Mouse (Mus musculus) effector memory CD4-positive, alpha-beta T cell, adult 7 months (primary cell): ENCODE measurements around the gene Serpinb9e. TPM values are rescaled to one million over a fixed set of nuclear protein-coding genes. Genes with fewer than 3 reads are reported as not detected.

Experiments
- polyA plus RNA-seq: library from polyadenylated mRNA; unstranded; fragments of 100-300 nt; shearing (Covaris generic); gene quantifications from one replicate; pipeline ENCODE4 v1.2.1, GENCODE M21; 2017

Gene Serpinb9e
- polyA plus RNA-seq = not detected

DNA sequence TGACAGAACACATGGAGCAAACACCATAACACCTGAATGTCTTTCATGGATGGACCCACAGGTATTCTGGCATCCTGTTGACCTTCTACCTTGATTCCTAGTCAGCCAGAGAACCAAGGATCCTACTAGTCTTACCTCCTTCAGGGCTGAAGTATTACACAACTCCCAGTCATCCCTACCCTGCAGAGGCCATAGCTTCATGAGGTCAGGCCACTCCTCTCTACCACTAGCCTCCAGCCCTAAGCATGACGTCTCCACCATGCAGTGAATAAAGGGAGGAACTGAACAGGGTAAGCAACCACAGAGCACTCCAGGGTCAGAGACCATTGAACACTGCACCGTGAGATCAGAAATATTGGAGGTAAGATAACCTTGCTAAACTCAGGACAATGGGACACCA is at the start of gene Serpinb9e:
TSS of gene Serpinb9e (plus strand) at position 301 of the 400 bp plus-strand sequence.

Other genes starting within 250 kb of the Serpinb9e start
- 312 TPM for gene Serpinb9, start 246.4 kb upstream of the Serpinb9e start, polyA plus RNA-seq
- 0.62 TPM for gene Serpinb9b, start 222.2 kb upstream of the Serpinb9e start, polyA plus RNA-seq
- 0.94 TPM for gene Serpinb1b, start 171.0 kb upstream of the Serpinb9e start, polyA plus RNA-seq
- gene Serpinb9c, start 89.9 kb upstream of the Serpinb9e start, polyA plus RNA-seq = not detected
- not detected for gene Serpinb9d, start 56.7 kb upstream of the Serpinb9e start, polyA plus RNA-seq
- gene Serpinb9f, start 74.5 kb downstream of the Serpinb9e start, polyA plus RNA-seq = not detected
- gene Gm11397, start 146.1 kb downstream of the Serpinb9e start, polyA plus RNA-seq = 0.74 TPM
- not detected for gene Serpinb9g, start 235.2 kb downstream of the Serpinb9e start, polyA plus RNA-seq